Mouse (Mus musculus): ENCODE measurements around the gene Scn10a.

Scn10a gene

GRCm38 (mm10) chr9:119588763-119589449 is 130.2 kb downstream of the Scn10a start:
- in situ Hi-C loops (cut with MboI; ENCODE audit: low pct_unique_long_range_greater_than_20kb in 1 of 2, low sequenced_read_pairs in 2 of 2, unreplicated experiment in 1 of 2): no loop called here

GRCm38 (mm10) chr9:119580668-119581067 is 138.5 kb downstream of the Scn10a start:
- in situ Hi-C loops (cut with MboI; ENCODE audit: low pct_unique_long_range_greater_than_20kb in 1 of 2, low sequenced_read_pairs in 2 of 2, unreplicated experiment in 1 of 2): no loop called here

GRCm38 (mm10) chr9:119580187-119580586 is 138.9 kb downstream of the Scn10a start:
- in situ Hi-C loops (cut with MboI; ENCODE audit: low pct_unique_long_range_greater_than_20kb in 1 of 2, low sequenced_read_pairs in 2 of 2, unreplicated experiment in 1 of 2): no loop called here

GRCm38 (mm10) chr9:119578636-119579438 is 140.3 kb downstream of the Scn10a start, which contains the start of gene Scn5a:
Scn5a (minus strand) TSS chr9:119579016.
- in situ Hi-C loops (cut with MboI; ENCODE audit: low pct_unique_long_range_greater_than_20kb in 1 of 2, low sequenced_read_pairs in 2 of 2, unreplicated experiment in 1 of 2): loop anchor here in 1 of 2 experiments (10.0 kb wide), 1 partner anchor 114 kb away; no protein-coding TSS in a partner anchor

GRCm38 (mm10) chr9:119578311-119578635 is 140.8 kb downstream of the Scn10a start:
- in situ Hi-C loops (cut with MboI; ENCODE audit: low pct_unique_long_range_greater_than_20kb in 1 of 2, low sequenced_read_pairs in 2 of 2, unreplicated experiment in 1 of 2): loop anchor here in 1 of 2 experiments (10.0 kb wide), 1 partner anchor 113 kb away; no protein-coding TSS in a partner anchor

GRCm38 (mm10) chr9:119576977-119577376 is 142.1 kb downstream of the Scn10a start:
- in situ Hi-C loops (cut with MboI; ENCODE audit: low pct_unique_long_range_greater_than_20kb in 1 of 2, low sequenced_read_pairs in 2 of 2, unreplicated experiment in 1 of 2): loop anchor here in 1 of 2 experiments (10.0 kb wide), 1 partner anchor 112 kb away; no protein-coding TSS in a partner anchor

GRCm38 (mm10) chr9:119575732-119576131 is 143.4 kb downstream of the Scn10a start:
- in situ Hi-C loops (cut with MboI; ENCODE audit: low pct_unique_long_range_greater_than_20kb in 1 of 2, low sequenced_read_pairs in 2 of 2, unreplicated experiment in 1 of 2): loop anchor here in 1 of 2 experiments (10.0 kb wide), 1 partner anchor 111 kb away; no protein-coding TSS in a partner anchor

GRCm38 (mm10) chr9:119574366-119574765 is 144.8 kb downstream of the Scn10a start:
- in situ Hi-C loops (cut with MboI; ENCODE audit: low pct_unique_long_range_greater_than_20kb in 1 of 2, low sequenced_read_pairs in 2 of 2, unreplicated experiment in 1 of 2): loop anchor here in 1 of 2 experiments (10.0 kb wide), 1 partner anchor 110 kb away; no protein-coding TSS in a partner anchor

- in situ Hi-C loops (cut with MboI; ENCODE audit: low pct_unique_long_range_greater_than_20kb in 1 of 2, low sequenced_read_pairs in 2 of 2, unreplicated experiment in 1 of 2): loop anchor here in 1 of 2 experiments (10.0 kb wide), 1 partner anchor 108 kb away; no protein-coding TSS in a partner anchor
Observed at GRCm38 (mm10) chr9:119573009-119573408, 146.1 kb downstream of the Scn10a start.

GRCm38 (mm10) chr9:119571411-119571888 is 147.7 kb downstream of the Scn10a start:
- in situ Hi-C loops (cut with MboI; ENCODE audit: low pct_unique_long_range_greater_than_20kb in 1 of 2, low sequenced_read_pairs in 2 of 2, unreplicated experiment in 1 of 2): loop anchor here in 1 of 2 experiments (10.0 kb wide), 1 partner anchor 107 kb away; no protein-coding TSS in a partner anchor

GRCm38 (mm10) chr9:119570652-119571051 is 148.5 kb downstream of the Scn10a start:
- in situ Hi-C loops (cut with MboI; ENCODE audit: low pct_unique_long_range_greater_than_20kb in 1 of 2, low sequenced_read_pairs in 2 of 2, unreplicated experiment in 1 of 2): loop anchor here in 1 of 2 experiments (10.0 kb wide), 1 partner anchor 106 kb away; no protein-coding TSS in a partner anchor

GRCm38 (mm10) chr9:119568732-119569131 is 150.4 kb downstream of the Scn10a start:
- in situ Hi-C loops (cut with MboI; ENCODE audit: low pct_unique_long_range_greater_than_20kb in 1 of 2, low sequenced_read_pairs in 2 of 2, unreplicated experiment in 1 of 2): no loop called here

GRCm38 (mm10) chr9:119567800-119568199 is 151.3 kb downstream of the Scn10a start:
- in situ Hi-C loops (cut with MboI; ENCODE audit: low pct_unique_long_range_greater_than_20kb in 1 of 2, low sequenced_read_pairs in 2 of 2, unreplicated experiment in 1 of 2): no loop called here

GRCm38 (mm10) chr9:119566214-119566613 is 152.9 kb downstream of the Scn10a start:
- in situ Hi-C loops (cut with MboI; ENCODE audit: low pct_unique_long_range_greater_than_20kb in 1 of 2, low sequenced_read_pairs in 2 of 2, unreplicated experiment in 1 of 2): no loop called here

GRCm38 (mm10) chr9:119564803-119565202 is 154.3 kb downstream of the Scn10a start:
- in situ Hi-C loops (cut with MboI; ENCODE audit: low pct_unique_long_range_greater_than_20kb in 1 of 2, low sequenced_read_pairs in 2 of 2, unreplicated experiment in 1 of 2): no loop called here

- in situ Hi-C loops (cut with MboI; ENCODE audit: low pct_unique_long_range_greater_than_20kb in 1 of 2, low sequenced_read_pairs in 2 of 2, unreplicated experiment in 1 of 2): no loop called here
Observed at GRCm38 (mm10) chr9:119563617-119564016, 155.5 kb downstream of the Scn10a start.

- in situ Hi-C loops (cut with MboI; ENCODE audit: low pct_unique_long_range_greater_than_20kb in 1 of 2, low sequenced_read_pairs in 2 of 2, unreplicated experiment in 1 of 2): no loop called here
Observed at GRCm38 (mm10) chr9:119562256-119562655, 156.9 kb downstream of the Scn10a start.

GRCm38 (mm10) chr9:119561746-119562145 is 157.4 kb downstream of the Scn10a start:
- in situ Hi-C loops (cut with MboI; ENCODE audit: low pct_unique_long_range_greater_than_20kb in 1 of 2, low sequenced_read_pairs in 2 of 2, unreplicated experiment in 1 of 2): no loop called here
